Mouse (Mus musculus) forebrain, postnatal 0 days (tissue): ENCODE measurements at regions not wholly inside any gene's neighbourhood (a gene's known extent, or its start where the extent isn't known, plus 50 kb on each side); places are given as distances from the start of the nearest gene placed in this dataset.
A peak's percentile ranks its signal among the peaks of the same experiment; 100 is the strongest.

Source experiments
- ATAC-seq: fragments of 200-750 bp; cut with Nextera tagmentation; 2 replicates; pipeline ENCODE4 v1.8.0; 2017; ENCODE audit warnings: mild to moderate bottlenecking, moderate library complexity
- DNase-seq: peaks from one replicate; pipeline ENCODE4 v3.0.0-alpha.2; 2015
- H3K27ac ChIP-seq: fragments of 300-500 bp; sonication (generic); 2 replicates; pipeline ENCODE4 v1.5.1; 2014; ENCODE audit warnings: low read depth, mild to moderate bottlenecking, antibody characterized with exemption, low read length, moderate library complexity, mixed read lengths
- H3K27me3 ChIP-seq: fragments of 300-500 bp; sonication (generic); 2 replicates; pipeline ENCODE4 v1.6.1; 2014; ENCODE audit warnings: mild to moderate bottlenecking, low read length, mixed read lengths; ENCODE audit not compliant: insufficient read depth
- H3K36me3 ChIP-seq: fragments of 300-500 bp; sonication (generic); 2 replicates; pipeline ENCODE4 v1.6.1; 2014; ENCODE audit warnings: mild to moderate bottlenecking, moderate library complexity; ENCODE audit not compliant: insufficient read depth
- H3K4me1 ChIP-seq: fragments of 300-500 bp; sonication (generic); 2 replicates; pipeline ENCODE4 v1.6.1; 2014; ENCODE audit warnings: antibody characterized with exemption; ENCODE audit not compliant: insufficient read depth
- H3K4me2 ChIP-seq: fragments of 300-500 bp; sonication (generic); 2 replicates; pipeline ENCODE4 v1.6.1; 2014; ENCODE audit warnings: low read depth, mild to moderate bottlenecking, moderate library complexity
- H3K4me3 ChIP-seq: fragments of 300-500 bp; sonication (generic); 2 replicates; pipeline ENCODE4 v1.5.1; 2014; ENCODE audit warnings: low read depth, low read length, mixed read lengths
- H3K9ac ChIP-seq: fragments of 300-500 bp; sonication (generic); 2 replicates; pipeline ENCODE4 v1.6.1; 2014; ENCODE audit warnings: mild to moderate bottlenecking
- H3K9me3 ChIP-seq: fragments of 300-500 bp; sonication (generic); 2 replicates; pipeline ENCODE4 v1.6.1; 2016; ENCODE audit warnings: low read length
- CTCF ChIP-seq: sonication (generic); IDR thresholded peaks from 2 replicates; pipeline ENCODE4 v1.5.1; 2016; ENCODE audit warnings: antibody characterized with exemption, control low read depth, low read depth
- WGBS: fragments of 180-500 bp; shearing (Covaris S2); extraction: QIAGEN DNeasy Blood & Tissue Kit; methylation state at CpG from one replicate; pipeline ENCODE4 v1.1.7; 2014; 5-methylcytosine and 5-hydroxymethylcytosine counted together

DNA sequence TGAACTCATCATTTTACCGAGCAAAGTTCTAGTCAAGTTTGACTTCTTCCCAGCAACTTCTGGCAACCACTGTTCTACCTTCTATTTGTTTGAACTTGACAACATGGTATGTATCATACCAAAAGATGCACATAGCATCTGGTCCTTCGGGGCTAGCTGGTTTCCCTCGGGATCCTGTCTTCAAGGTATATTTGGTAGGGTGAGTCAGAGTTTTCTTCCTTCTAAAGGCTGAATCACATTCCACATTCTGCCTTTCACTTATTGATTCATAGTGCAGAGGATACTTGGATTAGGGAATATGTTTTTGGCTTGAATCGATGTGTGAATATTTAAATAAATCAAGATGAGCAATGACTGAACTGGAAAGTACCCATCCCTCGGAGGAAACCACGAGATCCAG, 789.9 kb downstream of the Nr2f2 start:
- no peak overlapping the region for H3K4me3 ChIP-seq
- H3K9ac ChIP-seq: no peak overlapping the region
- no peak for ATAC-seq

DNA sequence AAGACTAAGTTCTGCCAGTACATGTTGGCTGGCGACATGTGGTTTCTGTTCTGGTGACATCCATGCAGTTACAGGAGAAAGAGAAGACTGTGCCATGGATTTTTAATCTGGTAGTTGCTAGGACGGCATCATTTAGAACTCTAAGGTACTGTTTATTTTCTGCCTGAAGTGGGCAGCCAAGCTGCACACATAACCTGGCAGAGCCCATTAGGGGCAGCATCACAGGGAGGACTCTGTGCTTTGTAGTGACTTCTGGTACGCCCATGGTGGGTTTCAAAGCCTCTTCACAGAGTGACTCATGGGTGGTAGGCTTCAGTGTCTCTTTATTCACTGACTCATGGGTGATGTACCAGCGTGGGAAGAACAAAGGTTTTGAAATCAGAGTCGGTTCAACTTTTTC, 792.8 kb downstream of the Nr2f2 start:
- H3K27ac ChIP-seq: no peak overlapping the region
- H3K9me3 ChIP-seq: no peaks in the 10 kb centered on the region
- peak; percentile 33 for DNase-seq
- peak; percentile 16; the same call in 1 of the 2 replicates for TF ChIP-seq CTCF
- H3K9ac ChIP-seq: no peak overlapping the region
- ATAC-seq: peak; percentile 59
- no peak overlapping the region for H3K4me2 ChIP-seq
- WGBS: 46% methylated on average over 5 of the region's 5 CpGs
- H3K4me1 ChIP-seq: no peaks in the 10 kb centered on the region
- no peak overlapping the region for H3K4me3 ChIP-seq
- no peaks in the 10 kb centered on the region for H3K27me3 ChIP-seq
- no peaks in the 10 kb centered on the region for H3K36me3 ChIP-seq

More for the DNA sequence above, 789.9 kb downstream of the Nr2f2 start:
- Histone ChIP-seq H3K27ac (no peak overlapping the region), H3K36me3 (no peaks in the 10 kb centered on the region), H3K27me3 (no peaks in the 10 kb centered on the region), H3K4me1 (no peaks in the 10 kb centered on the region), H3K4me2 (no peak overlapping the region), H3K9me3 (no peaks in the 10 kb centered on the region)
- no peak for TF ChIP-seq CTCF
- DNase-seq: no peak
- WGBS: 86% methylated on average over 6 of the region's 6 CpGs

GRCm38 (mm10) chr7:69572626-69573394, 793.7 kb downstream of the Nr2f2 start:
- H3K36me3 ChIP-seq: no peaks in the 10 kb centered on the region
- ATAC-seq (peak; percentile 59), DNase-seq (peak; percentile 31)
- H3K9ac ChIP-seq: no peak overlapping the region
- H3K4me2 ChIP-seq: no peak overlapping the region
- H3K9me3 ChIP-seq: no peaks in the 10 kb centered on the region
- H3K27me3 ChIP-seq: no peaks in the 10 kb centered on the region
- no peaks in the 10 kb centered on the region for H3K4me1 ChIP-seq
- TF ChIP-seq CTCF: no peak
- no peak overlapping the region for H3K4me3 ChIP-seq
- WGBS: 17% methylated on average over 7 of the region's 7 CpGs
- H3K27ac ChIP-seq: no peak overlapping the region; the same call in 1 of the 2 replicates

DNA sequence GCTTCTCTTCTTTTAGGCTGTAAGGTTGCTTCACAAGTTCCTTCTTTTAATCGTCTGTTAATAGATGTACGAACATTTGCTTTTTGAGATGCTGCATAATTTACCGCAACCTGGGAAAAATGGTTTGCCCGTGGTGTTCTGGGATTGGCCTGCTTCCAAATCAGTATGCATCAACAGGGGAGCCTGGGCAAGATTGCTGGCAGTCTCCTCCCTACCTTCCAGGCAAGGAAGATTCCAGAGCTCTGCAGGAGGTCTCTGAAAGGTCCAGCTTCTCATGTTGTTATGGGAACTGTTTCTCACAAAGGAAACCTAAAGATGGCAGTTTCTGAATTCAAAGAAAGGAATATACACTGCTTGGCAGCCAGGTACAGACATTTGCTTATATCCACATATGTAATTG, 799.6 kb downstream of the Nr2f2 start:
- no peak overlapping the region for H3K4me3 ChIP-seq
- H3K9me3 ChIP-seq: no peaks in the 10 kb centered on the region
- H3K9ac ChIP-seq: no peak overlapping the region
- no peak for TF ChIP-seq CTCF
- H3K4me2 ChIP-seq: no peak overlapping the region
- H3K36me3 ChIP-seq: no peaks in the 10 kb centered on the region
- DNase-seq (no peak), ATAC-seq (no peak)
- WGBS: 30% methylated on average over 4 of the region's 4 CpGs
- H3K27ac ChIP-seq: no peak overlapping the region
- no peaks in the 10 kb centered on the region for H3K4me1 ChIP-seq
- H3K27me3 ChIP-seq: no peaks in the 10 kb centered on the region

DNA sequence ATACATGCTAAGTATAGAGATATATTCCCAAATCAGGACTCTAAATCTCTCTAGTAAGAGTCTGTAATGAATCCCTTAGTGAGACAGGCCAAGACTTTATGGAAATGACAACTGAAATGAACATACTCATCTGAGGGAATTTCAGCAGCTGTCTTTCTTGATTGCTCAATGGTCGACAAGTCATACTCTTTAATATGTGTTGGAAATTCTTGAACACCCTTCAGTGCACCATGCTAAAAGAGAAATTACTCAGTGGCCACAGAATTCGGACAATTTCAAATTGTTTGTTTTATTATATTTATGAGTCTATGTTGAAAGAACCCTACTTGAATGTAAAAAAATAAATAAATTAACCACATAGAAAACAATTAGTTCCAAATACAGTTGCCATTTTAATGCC, 802.1 kb downstream of the Nr2f2 start:
- TF ChIP-seq CTCF: no peak

DNA sequence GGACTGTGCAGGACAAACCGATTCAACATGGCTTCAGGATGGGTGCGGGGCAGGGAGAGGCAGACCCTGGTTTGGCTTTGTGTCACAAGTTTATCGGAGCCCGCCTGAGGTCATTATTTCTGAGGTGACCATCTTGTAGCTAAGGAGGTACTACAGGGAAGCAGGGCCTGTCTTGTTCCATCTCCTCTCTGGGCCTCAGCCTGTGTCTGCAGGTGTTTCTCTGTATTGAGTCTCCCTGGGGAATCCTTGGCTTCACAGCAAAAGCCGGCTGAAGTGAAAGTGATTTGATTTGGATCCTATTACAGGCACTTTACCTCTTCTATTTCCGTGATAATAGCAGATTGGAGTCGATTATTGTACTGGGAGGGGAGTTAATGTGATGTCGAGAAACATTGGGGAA, 805.7 kb upstream of the Arrdc4 start:
- Histone ChIP-seq H3K4me1 (no peaks in the 10 kb centered on the region), H3K9ac (no peak overlapping the region), H3K9me3 (no peaks in the 10 kb centered on the region), H3K36me3 (no peaks in the 10 kb centered on the region), H3K4me2 (no peak overlapping the region), H3K4me3 (no peak overlapping the region), H3K27me3 (no peaks in the 10 kb centered on the region), H3K27ac (no peak overlapping the region)
- DNase-seq (no peak), ATAC-seq (no peak)
- WGBS: 75% methylated on average over 8 of the region's 8 CpGs
- no peak for TF ChIP-seq CTCF

More for the DNA sequence above, 802.1 kb downstream of the Nr2f2 start:
- H3K4me3 ChIP-seq: no peak overlapping the region
- DNase-seq: no peak
- no peaks in the 10 kb centered on the region for H3K36me3 ChIP-seq
- no peak overlapping the region for H3K27ac ChIP-seq
- WGBS: 89% methylated on average over 2 of the region's 2 CpGs
- H3K4me1 ChIP-seq: no peaks in the 10 kb centered on the region
- ATAC-seq: no peak
- H3K4me2 ChIP-seq: no peak overlapping the region
- H3K27me3 ChIP-seq: no peaks in the 10 kb centered on the region
- H3K9me3 ChIP-seq: no peaks in the 10 kb centered on the region
- no peak overlapping the region for H3K9ac ChIP-seq

GRCm38 (mm10) chr7:69553981-69554380, 804.9 kb upstream of the Arrdc4 start:
- H3K27ac ChIP-seq: no peak overlapping the region
- no peaks in the 10 kb centered on the region for H3K36me3 ChIP-seq
- no peak overlapping the region for H3K4me3 ChIP-seq
- no peak overlapping the region for H3K4me2 ChIP-seq
- no peak for TF ChIP-seq CTCF
- ATAC-seq (peak; percentile 25; the same call in 1 of the 2 replicates), DNase-seq (no peak)
- no peak overlapping the region for H3K9ac ChIP-seq
- H3K4me1 ChIP-seq: no peaks in the 10 kb centered on the region
- no peaks in the 10 kb centered on the region for H3K9me3 ChIP-seq
- WGBS: 72% methylated on average over 6 of the region's 6 CpGs
- no peaks in the 10 kb centered on the region for H3K27me3 ChIP-seq
